Mouse (Mus musculus): ENCODE results near the gene Sqstm1.
A peak's percentile ranks its signal among the peaks of the same experiment; 100 is the strongest.
"Not testable (repeated sequence)": the region's sequence is repeated elsewhere in the genome, so short reads cannot be mapped to it uniquely, and the experiment has no call there.

Sqstm1 gene

GRCm38 (mm10) chr11:50178532-50179488 is 31.8 kb downstream of the Sqstm1 start:
- DNase-seq (ENCODE audit: extremely low read depth, insufficient read length, low spot score): no peak

- DNase-seq (ENCODE audit: extremely low read depth, insufficient read length, low spot score): no peak
Observed at GRCm38 (mm10) chr11:50177111-50177510, 33.5 kb downstream of the Sqstm1 start.

GRCm38 (mm10) chr11:50176351-50176750 is 34.3 kb downstream of the Sqstm1 start:
- DNase-seq (ENCODE audit: extremely low read depth, insufficient read length, low spot score): no peak

- DNase-seq (ENCODE audit: extremely low read depth, insufficient read length, low spot score): peak; percentile 97
Observed at GRCm38 (mm10) chr11:50174730-50175187, 35.9 kb downstream of the Sqstm1 start.

- not testable (repeated sequence) for DNase-seq (ENCODE audit: extremely low read depth, insufficient read length, low spot score)
Observed at GRCm38 (mm10) chr11:50174111-50174729, 36.4 kb downstream of the Sqstm1 start, which contains the start of gene Mrnip. Gene Mrnip, plus strand, starts transcription at chr11:50174444.

GRCm38 (mm10) chr11:50168352-50168751 is 42.3 kb downstream of the Sqstm1 start:
- no peak for DNase-seq (ENCODE audit: extremely low read depth, insufficient read length, low spot score)

- DNase-seq (ENCODE audit: extremely low read depth, insufficient read length, low spot score): no peak
Observed at GRCm38 (mm10) chr11:50162338-50163050, 48.1 kb downstream of the Sqstm1 start.

- peak; percentile 36 for DNase-seq (ENCODE audit: extremely low read depth, insufficient read length, low spot score)
Observed at GRCm38 (mm10) chr11:50161578-50162304, 48.9 kb downstream of the Sqstm1 start.

GRCm38 (mm10) chr11:50159347-50159746 is 51.3 kb downstream of the Sqstm1 start:
- no peak for DNase-seq (ENCODE audit: extremely low read depth, insufficient read length, low spot score)

- DNase-seq (ENCODE audit: extremely low read depth, insufficient read length, low spot score): no peak
Observed at GRCm38 (mm10) chr11:50158346-50158745, 52.3 kb downstream of the Sqstm1 start.

GRCm38 (mm10) chr11:50156725-50157258 is 53.8 kb downstream of the Sqstm1 start:
- DNase-seq (ENCODE audit: extremely low read depth, insufficient read length, low spot score): no peak

GRCm38 (mm10) chr11:50155785-50156184 is 54.8 kb downstream of the Sqstm1 start:
- no peak for DNase-seq (ENCODE audit: extremely low read depth, insufficient read length, low spot score)

- DNase-seq (ENCODE audit: extremely low read depth, insufficient read length, low spot score): no peak
Observed at GRCm38 (mm10) chr11:50154777-50155520, 55.7 kb downstream of the Sqstm1 start.

- no peak for DNase-seq (ENCODE audit: extremely low read depth, insufficient read length, low spot score)
Observed at GRCm38 (mm10) chr11:50154166-50154565, 56.5 kb downstream of the Sqstm1 start.

- no peak for DNase-seq (ENCODE audit: extremely low read depth, insufficient read length, low spot score)
Observed at GRCm38 (mm10) chr11:50151374-50151773, 59.3 kb downstream of the Sqstm1 start.

GRCm38 (mm10) chr11:50149603-50150150 is 61.0 kb downstream of the Sqstm1 start:
- no peak for DNase-seq (ENCODE audit: extremely low read depth, insufficient read length, low spot score)

Data from 3134 (cell line).